Mouse (Mus musculus) thymus, adult 18-20 months (tissue): ENCODE results near the gene Papss2.

Experiments
- DNase-seq, 2 experiments: peaks; one replicate each; pipeline ENCODE4 v3.0.0; 2022; ENCODE audit warnings: mixed read lengths in 2 of 2

Papss2 gene

DNA sequence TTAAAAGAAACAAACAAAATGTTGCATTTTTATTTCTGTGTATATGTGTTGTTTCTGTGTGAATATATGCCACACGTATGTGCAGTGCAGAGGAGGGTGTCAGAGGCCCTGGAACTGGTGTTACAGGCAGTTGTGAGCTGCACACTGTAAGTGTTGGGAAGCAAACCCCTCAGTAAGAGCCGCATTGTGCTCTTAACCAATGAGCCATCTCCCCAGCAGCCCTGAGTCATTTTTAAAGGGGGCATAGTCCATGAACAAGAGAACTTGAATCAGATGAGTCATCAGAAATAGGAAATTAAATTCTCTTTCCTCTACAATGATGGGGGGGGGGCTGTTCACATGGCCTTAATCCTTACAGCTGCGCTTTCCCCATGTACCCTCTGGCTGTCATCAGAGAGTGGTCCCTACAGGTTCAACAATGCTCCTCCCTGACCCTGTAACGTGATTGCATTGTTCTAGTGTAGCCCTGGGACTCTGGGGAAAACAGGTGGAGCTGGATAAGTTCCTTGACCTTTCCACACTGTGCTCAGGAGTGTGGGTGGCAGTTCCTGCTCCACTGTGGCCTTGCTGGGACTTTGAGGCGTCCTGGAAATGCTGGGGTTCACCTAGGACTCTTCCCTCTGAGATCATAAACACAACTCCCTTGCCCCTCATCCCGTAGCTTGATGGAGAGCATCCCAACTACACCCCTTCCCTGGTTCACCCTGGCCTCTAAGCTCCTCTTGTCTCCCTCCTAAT lies 5.6 kb downstream of the Papss2 start:
- DNase-seq, result no peak

DNA sequence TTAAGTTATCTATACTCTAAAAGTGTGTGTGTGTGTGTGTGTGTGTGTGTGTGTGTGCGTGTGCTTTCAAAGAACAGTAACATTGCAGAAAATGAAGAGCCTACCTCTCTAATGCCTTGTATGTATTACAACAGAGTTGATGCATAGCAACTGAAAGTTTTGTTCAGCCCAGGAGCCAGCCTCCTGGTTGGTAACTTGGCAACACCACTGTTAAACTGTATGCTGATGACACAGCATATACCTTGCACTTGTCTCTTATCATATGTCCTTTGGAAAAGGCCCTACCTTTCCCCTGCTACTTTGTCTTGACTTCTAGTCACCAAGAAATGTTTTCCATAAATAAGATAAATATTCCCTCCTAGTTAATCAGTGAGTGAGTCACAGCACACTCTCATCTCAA lies 7.9 kb downstream of the Papss2 start:
- DNase-seq, result no peak

DNA sequence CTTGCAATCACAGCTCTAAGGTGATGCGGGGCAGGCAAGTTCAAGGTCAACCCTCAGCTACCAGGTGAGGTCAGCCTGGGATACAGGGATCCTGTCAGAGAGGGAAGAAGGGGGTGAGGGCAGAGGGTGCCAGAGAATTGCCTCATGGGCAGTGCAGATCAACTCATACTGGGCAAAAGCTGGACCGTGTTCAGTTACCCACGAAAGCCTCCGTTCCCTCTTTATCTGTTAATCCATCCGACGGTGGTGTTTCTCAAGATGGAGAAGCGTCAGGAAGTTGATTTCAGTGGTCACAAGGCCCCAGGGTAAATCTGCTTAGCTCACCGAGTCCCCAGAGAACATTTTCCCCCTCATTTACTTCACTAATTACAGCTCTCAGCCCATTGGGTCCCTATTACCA lies 8.5 kb downstream of the Papss2 start:
- DNase-seq, result no peak

DNA sequence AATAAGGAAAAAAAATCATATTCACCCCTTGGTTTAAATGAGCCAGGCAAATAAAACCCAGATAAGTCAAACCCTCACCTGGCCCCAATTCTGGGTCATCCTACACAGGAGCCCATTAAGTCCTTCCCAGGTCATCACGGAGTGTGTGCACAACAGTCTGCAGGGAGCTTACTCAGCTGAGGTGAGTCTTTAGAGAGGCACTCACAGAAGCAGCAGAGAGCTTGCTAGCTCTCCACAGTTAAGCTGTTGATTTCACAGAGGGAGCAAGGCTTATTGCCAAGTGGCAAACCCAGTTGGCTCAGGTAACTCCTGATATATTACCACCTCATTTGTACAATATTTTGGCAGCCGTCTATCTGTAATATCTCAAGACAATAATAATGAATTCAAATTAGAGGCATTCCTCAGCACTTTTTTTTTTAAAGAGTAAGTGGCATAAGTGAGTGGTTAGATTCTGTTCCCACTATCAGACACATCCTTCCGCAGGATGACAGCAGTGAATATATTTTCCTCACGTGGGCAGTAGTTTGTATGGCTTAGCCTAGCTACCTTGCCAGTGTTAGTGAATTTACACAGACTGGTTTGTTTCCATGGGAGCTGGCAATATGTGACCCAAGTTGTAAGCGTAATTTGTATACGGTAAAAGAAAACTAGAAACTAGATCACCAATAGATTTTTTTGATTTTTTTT lies 9.1 kb downstream of the Papss2 start:
- DNase-seq, result no peak

DNA sequence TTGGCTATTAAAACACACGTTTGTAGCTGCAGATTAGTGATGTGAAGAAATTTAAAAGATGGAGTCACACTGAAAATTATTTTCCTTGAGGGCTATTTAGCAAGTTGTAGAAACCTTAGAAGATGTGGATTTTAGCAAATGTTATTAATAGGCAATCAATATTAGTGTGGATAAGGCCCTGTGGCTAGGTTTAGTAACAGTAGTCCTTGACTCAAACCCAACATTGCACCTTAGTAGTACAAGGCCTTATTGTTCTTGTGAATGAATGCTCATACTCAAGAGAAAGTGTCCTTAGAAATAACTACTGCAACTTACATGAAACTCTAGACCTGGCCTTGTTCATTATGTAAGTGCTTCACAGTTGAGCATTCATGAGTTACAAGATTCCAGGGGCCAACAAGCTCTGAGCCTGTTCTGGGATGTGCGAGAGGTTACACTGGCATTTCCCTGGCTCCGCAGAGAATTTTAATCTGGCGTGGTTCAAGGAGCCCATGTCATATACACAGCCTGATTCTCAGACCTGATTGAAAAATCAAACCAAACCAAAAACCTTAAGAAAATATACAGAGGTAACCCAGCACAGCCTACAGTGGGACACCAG lies 10.7 kb downstream of the Papss2 start:
- DNase-seq, result no peak

DNA sequence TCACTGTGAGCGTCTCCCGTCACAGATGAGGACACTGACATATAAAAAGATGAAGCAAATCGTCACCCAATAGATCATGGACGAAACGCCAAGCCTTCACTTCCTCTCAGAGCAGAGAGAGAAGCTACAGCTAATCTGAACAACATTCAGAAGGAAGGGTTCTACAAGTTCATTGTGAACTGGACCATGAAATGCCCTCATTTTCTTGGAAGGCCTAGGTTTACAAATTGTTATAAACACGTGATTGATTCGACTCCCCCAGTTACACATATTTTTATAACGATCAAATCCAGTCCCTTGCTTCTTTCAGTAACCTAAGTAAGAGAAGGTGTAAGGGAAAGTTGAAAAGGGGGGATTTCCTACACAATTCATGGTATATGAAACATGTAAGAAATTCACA lies 11.4 kb downstream of the Papss2 start:
- DNase-seq, result no peak

DNA sequence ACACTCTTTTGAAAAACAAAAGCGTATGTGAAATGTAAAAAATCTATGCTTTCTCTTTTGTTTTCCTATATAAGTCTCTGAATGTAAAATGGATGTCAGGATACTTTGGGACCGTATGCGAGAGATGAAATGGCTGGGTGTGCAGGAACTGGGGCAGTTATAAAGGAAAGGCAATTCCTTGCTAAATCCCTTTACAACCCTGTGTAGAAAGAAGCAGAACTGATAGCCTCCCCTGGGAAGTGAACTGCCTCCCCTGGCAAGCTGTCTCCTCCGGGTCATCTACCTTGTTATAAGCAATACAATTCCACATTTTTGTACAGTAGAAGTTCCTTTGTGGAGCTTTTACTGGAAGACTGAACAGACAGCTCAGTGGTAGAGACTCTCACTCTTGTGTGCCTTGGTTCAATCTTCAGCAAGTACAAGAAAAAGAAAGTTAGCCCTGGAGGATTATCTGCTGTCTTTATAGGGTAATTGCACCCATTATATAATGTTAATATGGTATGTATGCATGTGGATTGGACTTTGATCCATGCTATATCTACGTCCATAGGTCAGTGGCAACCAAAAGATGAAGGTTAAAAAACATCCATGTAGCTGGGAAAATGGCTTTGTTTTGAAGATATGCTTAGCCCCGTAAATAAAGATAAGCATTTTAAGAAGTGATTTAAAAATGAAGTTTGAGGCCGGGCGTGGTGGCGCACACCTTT lies 15.9 kb downstream of the Papss2 start:
- no peak for DNase-seq

DNA sequence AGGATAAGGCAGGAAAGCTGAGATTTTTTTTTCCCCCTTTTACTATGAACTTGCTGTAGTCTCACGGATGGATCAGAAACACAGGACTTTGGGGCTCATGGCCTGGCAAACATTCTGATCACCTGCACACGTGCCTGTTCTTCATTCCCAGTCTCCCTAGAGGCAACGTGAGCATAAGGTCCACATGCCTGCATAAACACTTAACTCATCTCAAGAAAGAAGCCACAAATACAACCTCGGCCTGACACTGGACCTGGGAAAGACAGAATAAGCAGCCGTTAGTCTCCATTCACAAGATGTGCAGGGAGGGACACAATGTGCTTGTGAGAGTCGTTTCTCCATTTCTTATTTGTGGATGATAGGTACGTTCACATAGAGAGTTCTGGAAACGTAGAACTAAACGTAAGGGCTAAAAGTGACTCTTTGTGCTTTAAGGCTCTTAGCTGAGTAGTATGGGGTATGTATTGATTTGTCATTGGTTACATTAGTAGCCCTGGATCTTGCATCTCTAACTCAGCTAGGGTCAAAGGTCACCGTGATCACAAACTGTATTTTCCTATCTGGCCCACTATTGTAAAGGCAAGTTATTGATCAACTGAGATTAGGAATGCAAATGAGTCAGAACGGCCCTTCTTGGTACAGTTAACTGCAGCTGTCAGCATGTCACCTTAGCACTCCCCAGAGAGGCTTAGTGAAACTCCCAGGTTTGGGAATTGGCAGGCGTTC lies 18.6 kb downstream of the Papss2 start:
- DNase-seq, result no peak

DNA sequence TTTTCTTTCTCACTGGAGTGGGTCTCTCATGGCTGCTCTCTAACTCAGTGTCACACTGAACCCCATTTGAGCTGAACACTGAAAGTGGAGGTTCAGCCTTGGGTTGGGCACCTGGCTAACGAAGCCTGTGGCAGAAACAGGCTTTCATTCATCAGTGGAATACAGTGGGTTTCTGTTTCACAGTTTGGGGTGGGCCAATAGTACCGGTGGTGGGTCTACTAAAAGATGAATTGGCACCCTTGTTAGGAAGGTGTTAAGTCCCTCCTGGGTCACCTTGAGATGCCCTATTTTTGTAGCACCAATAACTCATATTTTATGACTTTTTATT lies 19.1 kb downstream of the Papss2 start:
- DNase-seq, result no peak

DNA sequence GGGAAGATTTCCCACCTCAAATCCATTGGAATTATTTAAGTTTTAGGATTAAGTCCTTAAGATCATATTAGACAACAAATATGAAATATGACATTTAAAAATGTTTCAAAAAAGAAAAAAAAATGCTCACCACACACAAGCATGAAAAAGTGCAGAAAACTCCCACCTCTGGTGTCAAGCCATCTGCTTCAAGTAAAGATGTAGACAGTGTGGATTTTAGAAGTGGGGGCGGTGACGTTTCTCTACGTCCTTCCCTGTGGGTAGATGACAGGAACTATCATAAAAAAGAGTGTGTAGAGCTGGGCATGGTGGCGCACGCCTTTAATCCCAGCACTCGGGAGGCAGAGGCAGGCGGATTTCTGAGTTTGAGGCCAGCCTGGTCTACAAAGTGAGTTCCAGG lies 21.1 kb downstream of the Papss2 start:
- no peak for DNase-seq

DNA sequence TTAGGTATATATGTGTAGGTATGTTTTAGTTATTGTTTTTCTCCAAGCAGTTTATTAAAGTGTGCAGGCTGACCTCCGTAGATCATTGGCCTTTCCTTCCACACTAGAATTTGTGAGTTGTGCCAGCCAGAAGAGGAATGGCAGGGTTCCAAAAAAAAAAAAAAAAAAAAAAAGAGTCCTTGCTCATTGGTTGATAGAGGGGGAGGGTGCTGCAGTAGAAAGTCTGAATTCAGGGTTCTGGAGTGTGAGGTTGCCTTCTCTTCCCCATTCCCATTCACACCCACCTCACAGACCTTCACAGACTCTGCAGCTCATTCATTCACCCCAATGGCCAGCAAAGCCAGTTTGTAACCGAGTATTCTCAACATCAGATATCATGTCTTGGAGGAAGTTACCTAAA lies 24.1 kb downstream of the Papss2 start:
- DNase-seq, result no peak

DNA sequence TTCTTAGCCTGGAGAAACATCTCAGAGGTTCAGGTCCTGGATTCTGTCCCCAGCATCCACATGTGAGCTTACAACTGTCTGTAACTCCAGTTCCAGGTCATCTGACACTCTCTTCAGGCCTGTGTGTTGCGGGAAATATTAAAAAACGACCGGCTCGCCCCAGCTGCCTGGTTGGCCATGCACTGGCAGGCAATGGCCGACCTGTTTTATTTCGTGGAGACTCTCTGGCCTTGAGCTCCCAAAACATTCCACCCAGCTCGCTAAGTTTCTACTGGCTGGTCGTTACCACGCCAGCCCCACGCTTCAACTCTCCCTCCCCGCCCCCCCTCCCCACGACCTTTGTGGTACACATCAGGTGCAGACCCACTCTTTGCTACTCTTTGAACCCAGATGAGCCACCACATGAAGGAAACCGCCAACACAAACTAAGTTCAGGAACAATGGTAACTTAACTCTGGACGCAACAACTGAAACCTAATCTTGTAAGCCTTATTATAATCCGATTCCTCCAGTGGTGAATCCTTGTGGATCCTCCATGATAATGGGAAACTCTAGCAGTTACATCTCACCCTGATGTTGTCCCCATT lies 25.4 kb downstream of the Papss2 start:
- DNase-seq, result peak; percentile 34 to 50

DNA sequence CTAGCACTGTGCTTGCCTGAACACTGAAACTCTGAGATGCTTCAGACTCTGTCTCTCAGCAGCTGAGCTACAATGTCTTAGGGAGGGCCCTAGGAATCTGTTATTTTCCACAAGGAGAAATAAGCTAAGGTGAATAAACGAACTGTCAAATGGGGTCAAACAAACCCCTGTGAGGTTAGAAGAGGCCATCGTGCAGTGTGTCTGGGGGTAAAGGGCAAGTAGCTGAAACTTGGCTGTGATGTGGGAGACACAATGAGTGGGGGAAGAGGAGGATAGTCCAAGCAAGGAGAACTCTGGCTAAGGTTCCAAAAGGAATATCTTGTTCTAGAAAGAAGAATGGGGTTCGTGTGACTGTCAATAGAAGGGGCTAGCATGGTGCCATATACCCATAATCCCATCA lies 26.6 kb downstream of the Papss2 start:
- DNase-seq, result no peak

DNA sequence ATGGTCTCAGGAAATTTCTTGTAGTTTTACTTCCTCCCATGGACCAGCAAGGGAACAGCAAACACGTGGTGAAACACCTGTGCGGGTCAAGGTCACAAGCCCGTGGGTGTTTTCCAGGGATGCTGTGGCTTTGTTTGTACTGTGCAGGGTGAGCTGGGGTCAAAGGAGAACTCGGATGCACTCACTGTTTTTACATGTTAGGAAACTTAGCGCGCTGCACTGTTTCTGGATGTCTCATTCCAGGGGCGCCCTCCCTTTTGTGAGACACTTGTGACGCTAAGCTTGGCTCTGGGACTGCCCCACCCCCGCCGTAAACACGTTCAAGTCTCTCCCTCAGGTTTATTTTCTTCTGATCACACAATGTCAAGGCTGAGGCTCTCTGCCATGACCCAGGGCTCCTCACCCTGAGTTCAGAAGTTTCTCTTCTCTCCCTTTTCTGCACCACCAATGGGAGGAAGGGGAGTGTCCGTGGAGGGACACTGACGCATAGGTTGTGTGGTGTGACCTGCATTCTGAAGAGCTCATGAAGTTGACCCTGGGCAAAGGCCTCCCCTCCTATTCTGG lies 31.3 kb downstream of the Papss2 start:
- DNase-seq, result peak; percentile 12 to 49

DNA sequence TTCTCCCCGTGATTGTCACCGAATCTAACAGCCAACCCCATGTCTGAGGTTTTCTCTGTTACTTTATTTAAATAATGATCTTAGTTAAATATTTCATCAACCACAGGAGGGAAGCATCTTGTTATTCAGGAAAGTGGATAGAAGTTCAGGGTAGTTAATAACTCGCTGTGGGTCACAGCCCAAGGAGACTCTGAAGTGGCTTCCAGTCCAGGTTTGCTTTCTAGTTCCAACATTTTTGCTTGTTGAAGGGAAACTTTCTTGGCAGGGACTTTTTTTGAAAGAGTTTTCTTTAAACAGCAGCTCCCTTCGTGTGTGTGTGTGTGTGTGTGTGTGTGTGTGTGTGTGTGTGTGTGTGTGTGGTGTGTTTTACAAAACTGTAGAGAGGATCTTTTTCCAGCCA lies 32.0 kb downstream of the Papss2 start:
- DNase-seq, result no peak

DNA sequence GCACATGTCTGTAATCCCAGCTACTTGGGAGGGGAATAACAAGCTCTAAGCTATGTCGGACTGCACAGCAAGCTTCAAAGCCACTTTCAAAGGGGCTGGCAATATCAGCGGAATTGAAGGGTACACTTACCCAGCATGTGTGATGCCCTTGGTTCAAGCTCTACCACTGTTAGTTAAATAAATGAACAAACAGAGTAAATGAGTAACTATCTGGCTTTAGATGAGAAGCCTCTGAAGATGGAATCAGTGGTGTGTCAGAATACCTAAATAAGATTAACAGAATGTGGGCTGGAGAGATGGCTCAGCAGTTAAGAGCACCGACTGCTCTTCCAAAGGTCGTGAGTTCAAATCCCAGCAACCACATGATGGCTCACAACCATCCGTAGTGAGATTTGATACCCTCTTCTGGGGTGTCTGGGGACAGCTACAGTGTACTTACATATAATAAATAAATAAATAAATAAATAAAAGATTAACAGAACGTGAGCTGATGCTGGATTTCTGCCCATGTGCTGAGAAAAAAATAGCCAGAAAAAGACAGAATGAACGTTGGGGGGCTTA lies 33.1 kb downstream of the Papss2 start:
- DNase-seq, result no peak

DNA sequence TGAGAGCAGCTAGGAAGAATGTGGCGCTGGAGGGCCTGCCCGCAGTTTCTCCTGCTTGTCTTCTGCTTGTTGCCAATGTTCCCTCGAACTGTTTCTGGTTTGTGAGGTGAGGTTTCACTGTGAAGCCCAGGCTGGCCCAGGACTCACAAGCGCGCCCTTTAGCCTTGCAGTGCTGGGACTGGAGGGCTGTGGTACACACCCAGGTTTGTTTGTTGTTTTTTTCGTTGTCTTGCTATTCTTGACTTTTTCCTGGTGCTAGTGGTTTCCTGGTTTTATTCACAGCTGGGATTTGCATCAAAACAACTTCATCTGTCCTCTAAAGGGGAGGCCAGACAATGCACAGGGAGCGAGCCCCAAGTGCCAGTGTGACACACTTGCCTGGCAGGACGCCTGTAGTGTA lies 39.3 kb downstream of the Papss2 start:
- no peak for DNase-seq

DNA sequence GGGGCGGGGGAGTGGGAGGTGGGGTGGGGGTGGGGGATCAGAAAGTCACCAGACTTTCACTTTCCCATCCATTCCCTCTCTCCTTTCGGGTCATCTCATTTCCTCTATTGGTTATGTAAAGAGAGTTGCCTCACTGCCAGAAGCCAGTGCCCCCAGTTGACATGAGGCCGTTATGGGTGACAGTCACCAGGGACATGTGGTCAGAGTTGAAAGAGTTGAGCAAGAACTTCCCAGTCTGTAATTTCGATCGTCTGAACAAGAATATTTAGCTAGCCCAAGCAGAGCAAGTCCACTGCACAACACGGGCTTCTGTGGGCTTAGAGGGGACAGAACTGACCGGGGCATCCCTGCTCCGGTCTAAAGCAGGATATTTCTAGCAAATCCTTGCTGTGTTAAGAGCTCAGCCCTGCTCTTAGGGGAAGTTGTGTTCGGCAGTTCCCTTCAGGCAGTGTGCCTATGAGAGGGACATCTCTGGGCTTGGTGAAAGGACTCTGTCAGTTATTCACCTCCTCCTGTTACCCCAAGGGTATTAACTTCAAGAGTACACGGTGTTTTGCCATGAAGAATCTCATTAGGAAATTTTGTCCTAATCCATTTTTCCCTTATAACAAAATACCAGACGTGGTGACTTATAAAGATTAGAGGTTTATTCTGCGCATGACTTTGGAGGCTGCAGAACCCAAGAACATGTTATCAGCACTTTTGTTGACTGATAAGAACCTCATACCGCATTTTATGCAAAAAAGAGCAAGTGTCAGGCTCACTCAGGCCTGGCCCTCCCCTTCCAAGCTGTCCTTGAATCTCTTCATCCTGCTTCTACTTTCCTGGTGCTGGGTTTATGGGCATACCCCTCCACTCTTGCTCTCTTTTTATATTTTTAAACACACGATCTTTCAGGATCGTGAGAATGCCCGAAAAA lies 42.0 kb downstream of the Papss2 start:
- DNase-seq, result no peak

DNA sequence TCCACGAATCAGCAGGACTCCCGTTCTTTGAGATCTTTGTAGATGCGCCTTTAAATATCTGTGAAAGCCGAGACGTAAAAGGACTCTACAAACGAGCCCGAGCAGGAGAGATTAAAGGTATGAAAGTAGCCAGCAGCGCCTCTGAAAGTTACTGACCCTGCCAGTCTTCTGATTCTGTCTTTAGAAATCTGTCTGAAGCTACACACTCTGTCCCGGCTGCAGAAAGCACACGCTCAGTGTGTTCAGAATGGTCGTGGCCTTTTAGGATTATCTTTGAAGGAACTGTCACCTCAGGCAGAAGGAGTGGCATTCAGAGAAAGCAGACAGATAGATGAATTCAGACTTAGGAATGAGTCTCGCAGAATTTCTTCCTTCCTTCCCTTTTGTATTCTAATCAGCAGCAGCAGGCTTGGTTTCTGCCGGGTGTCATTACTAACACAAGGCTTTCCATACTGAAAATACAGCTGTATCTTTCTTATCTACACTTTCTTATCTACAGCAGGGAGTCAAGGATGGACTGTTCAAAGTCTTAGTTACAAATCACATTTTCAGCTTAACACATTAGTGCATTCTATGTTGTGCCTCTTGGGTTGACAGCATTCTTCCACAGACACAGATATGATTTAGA lies 42.8 kb downstream of the Papss2 start:
- no peak for DNase-seq

DNA sequence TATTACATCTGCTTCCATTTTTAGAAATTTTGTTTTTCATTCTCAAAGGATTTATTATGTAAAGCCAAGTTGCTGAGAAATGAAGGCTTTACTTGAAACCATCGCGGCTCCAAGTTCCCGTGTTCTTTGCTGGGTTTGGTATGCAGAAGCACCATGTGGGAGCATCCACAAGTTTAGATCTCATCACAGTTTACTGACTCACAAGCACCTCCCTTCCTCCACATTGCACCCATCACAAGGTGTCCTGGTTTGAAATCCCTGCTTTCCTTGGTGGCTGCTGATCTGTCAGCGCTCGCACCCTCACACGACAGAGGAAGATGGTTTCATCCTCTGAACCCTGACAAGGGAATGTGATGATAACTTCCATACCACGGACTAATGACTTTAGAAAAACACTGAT lies 45.9 kb downstream of the Papss2 start:
- DNase-seq, result no peak
